Mouse (Mus musculus) brown adipose tissue, adult 24 weeks (tissue): ENCODE measurements around the gene Cpxm1. TPM values are rescaled to one million over a fixed set of nuclear protein-coding genes. Genes with fewer than 3 reads are reported as not detected.

Experiments
- polyA plus RNA-seq: library from polyadenylated mRNA; stranded (reverse); fragments of >200 nt; gene quantifications from 2 replicates; pipeline ENCODE4 v1.2.4, GENCODE M21; 2012; ENCODE audit not compliant: missing spikeins, insufficient read depth, insufficient read length

The Cpxm1 gene
- polyA plus RNA-seq, 1 experiment = 8.2 TPM

Other genes starting within 250 kb of the Cpxm1 start
- 86.8 and 89.5 TPM in 2 replicates for gene Snrpb, start 218.2 kb downstream of the Cpxm1 start, polyA plus RNA-seq
- not detected in 2 replicates for gene Tmc2, start 202.4 kb downstream of the Cpxm1 start, polyA plus RNA-seq
- gene Nop56, start 123.1 kb downstream of the Cpxm1 start, polyA plus RNA-seq = 19.8 and 20.3 TPM in 2 replicates
- 2,344 and 2,540 TPM in 2 replicates for gene Idh3b, start 113.0 kb downstream of the Cpxm1 start, polyA plus RNA-seq
- 0.46 TPM in 1 of 2 replicates, not detected in the other for gene Ebf4, start 102.4 kb downstream of the Cpxm1 start, polyA plus RNA-seq
- gene Gm28372, start 7.7 kb upstream of the Cpxm1 start, polyA plus RNA-seq = not detected in 2 replicates
- not detected in 2 replicates for gene 1700020A23Rik, start 7.7 kb upstream of the Cpxm1 start, polyA plus RNA-seq
- not detected in 2 replicates for gene Tmem239, start 8.9 kb upstream of the Cpxm1 start, polyA plus RNA-seq
- gene Vps16, start 26.8 kb upstream of the Cpxm1 start, polyA plus RNA-seq = 28.7 and 31.8 TPM in 2 replicates
- 6.9 and 10.4 TPM in 2 replicates for gene Pced1a, start 27.1 kb upstream of the Cpxm1 start, polyA plus RNA-seq
- 38.6 and 52.5 TPM in 2 replicates for gene Ptpra, start 52.7 kb upstream of the Cpxm1 start, polyA plus RNA-seq
- 40.2 and 51.0 TPM in 2 replicates for gene Mrps26, start 166.2 kb upstream of the Cpxm1 start, polyA plus RNA-seq
- gene Oxt, start 178.6 kb upstream of the Cpxm1 start, polyA plus RNA-seq = not detected in 2 replicates
- gene Avp, start 185.0 kb upstream of the Cpxm1 start, polyA plus RNA-seq = not detected in 2 replicates
- gene Fastkd5, start 232.5 kb upstream of the Cpxm1 start, polyA plus RNA-seq = 6.1 and 7.4 TPM in 2 replicates
- 3.3 and 3.6 TPM in 2 replicates for gene Ubox5, start 232.5 kb upstream of the Cpxm1 start, polyA plus RNA-seq
- gene Lzts3, start 245.2 kb upstream of the Cpxm1 start, polyA plus RNA-seq = 0.63 and 1.3 TPM in 2 replicates